Mouse (Mus musculus): ENCODE results near the gene Fibcd1.

Fibcd1 gene

GRCm38 (mm10) chr2:31811086-31811958 lies 34.5 kb downstream of the Fibcd1 start:
- DNase-seq (ENCODE audit: low read depth), result peak; percentile 46

DNA sequence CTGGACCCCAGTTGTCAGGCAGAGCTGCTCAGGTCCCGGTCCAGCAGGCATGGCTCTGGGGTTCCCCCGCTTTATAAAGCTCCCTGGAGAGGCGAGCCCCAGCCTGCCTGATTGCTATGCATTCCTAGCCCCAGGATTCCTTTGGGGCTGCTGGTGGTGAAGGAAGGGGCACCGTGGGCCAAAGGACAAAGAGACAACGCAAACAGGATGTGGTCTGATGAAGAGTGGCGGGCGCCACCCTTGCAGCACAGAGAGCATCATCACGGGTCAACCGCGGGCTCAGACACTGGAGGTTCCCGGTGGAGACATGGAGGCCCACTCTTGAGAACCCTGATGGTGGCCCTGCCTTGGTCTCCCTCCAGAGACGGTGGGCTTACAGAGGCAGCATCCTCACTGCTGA lies 35.4 kb downstream of the Fibcd1 start, which contains the start of gene Qrfp:
Gene Qrfp, minus strand, starts transcription at position 137 of the 400 bp plus-strand sequence.
- no peak for DNase-seq (ENCODE audit: low read depth)

GRCm38 (mm10) chr2:31809358-31809740 lies 36.5 kb downstream of the Fibcd1 start:
- no peak for DNase-seq (ENCODE audit: low read depth)

DNA sequence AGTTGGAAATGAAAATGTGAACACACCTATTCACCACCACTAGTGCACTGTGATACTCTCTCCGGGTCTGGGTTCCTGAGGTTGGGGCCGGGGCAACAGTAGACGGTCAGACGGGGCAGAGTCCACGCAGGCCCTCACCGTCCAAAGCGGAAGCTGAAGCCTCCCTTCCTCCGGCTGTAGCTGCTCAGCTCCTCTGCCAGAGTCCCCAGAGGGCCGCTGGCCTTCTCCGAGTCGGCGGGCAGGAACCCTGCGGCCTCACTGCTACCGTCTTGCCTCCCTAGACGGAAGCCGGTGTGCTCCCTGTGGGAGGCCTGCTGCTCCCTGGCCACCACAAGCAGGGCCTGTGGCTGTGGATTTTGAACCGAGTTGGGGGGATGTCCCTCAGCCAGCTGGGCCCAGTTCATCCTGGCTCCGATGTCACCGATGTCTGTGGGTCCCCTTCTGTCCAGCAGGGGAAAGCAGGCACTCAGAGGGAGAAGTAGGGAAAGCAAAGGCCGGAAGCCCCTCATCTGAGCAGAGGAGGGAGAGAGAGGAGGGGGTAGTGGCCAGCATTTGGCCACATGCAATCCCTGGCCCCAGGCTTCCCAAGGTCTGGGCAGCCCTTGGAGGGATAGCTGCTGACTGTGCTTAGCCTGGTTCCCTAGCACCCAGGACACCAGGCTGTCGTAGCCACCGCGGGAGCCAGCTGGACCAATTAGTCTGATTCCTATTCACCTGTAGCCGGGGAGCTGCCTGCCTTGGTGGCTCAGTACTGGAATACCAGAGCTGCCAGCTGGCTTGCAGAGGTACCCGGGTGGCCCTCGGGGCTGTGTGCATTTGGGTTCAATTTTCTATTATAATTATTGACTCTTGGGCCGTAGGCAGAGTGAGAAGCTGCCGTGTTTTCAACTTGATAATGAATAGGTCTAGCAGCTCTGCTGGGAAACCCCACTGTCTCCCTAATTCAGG lies 37.1 kb downstream of the Fibcd1 start:
- no peak for DNase-seq (ENCODE audit: low read depth)

DNA sequence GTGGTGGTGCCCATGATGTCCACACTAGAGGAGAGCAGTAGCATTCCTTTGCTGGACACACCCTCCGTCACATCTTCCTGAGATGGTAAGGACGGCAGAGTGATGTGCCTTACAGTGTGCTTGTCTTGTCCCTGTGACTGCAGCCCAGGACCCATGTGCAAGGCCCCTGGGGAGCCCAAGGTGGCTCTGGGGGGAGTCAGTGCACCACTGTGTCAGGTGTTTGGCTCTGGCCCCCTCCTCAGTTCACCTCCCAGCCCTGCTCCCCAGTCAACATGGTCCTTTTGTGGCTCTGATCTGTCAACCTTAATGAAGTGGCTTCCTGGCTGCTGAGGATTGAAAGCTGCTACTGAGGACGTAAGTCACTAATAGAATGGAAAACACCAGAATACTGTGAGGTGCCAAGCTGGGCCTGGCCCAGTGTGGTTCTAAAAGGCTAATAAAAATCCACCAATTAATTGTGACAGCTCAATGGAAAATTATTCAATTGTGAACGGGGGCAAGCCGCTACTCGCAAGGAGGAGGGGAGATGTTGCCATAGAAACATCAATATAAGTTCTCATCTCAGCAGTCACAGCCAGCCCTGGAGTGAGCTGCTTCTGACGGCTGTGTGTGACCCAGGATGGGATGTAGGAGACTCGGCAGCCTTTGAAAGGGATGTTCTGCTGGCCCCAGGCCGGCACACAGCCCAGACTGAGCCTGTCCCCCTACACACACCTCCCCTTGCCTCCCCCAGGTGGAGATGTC lies 39.0 kb downstream of the Fibcd1 start:
- no peak for DNase-seq (ENCODE audit: low read depth)

- DNase-seq (ENCODE audit: low read depth), result no peak
These were observed 42.3 kb downstream of the Fibcd1 start for GRCm38 (mm10) chr2:31803480-31803879.

GRCm38 (mm10) chr2:31802811-31803210 lies 43.0 kb downstream of the Fibcd1 start:
- no peak for DNase-seq (ENCODE audit: low read depth)

DNA sequence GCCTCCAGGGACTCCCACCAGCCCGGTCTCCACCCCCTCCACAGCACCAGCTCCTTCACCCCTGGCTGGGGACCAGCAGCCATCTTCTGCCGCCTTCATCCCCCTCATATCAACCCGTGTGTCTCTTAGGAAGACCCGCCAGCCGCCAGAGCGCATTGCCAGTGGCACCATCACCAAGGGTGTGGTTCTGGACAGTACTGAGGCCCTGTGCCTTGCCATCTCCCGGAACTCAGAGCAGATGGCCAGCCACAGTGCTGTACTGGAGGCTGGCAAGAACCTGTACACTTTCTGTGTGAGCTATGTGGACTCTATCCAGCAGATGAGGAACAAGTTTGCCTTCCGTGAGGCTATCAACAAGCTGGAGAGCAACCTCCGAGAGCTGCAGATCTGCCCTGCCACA lies 44.4 kb downstream of the Fibcd1 start:
- DNase-seq (ENCODE audit: low read depth), result no peak

DNA sequence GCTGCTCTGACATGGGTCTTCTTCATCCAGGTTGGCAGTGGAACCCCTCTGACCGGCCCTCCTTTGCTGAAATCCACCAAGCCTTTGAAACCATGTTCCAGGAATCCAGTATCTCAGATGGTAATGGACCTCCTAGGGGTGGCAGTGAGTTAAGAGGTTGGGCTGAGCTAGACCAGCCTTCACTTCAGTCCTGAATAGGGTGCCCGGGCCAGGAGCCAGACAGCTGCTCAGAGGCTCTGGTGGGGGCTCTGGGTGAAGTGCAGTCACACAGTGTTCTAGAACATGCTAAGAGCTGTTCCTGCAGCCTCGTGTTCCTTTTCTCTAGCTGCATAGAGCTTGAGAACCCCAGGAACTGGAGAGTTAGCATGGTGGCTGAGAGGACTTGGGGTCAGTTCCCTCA lies 48.9 kb downstream of the Fibcd1 start:
- no peak for DNase-seq (ENCODE audit: low read depth)

DNA sequence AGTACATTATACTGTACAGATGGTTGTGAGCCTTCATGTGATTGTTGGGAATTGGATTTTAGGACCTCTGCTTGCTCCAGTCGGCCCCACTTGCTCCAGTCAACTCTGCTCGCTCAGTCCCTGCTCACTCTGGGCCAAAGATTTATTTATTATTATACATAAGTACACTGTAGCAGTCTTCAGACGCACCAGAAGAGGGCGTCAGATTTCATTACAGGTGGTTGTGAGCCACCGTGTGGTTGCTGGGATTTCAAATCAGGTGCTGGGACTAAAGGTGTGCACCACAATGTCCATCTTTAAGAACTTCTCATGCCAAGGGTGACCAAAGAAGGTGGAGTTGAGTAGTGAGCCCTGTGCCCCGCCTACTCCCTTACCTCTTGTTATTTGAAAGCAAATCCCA lies 53.2 kb downstream of the Fibcd1 start:
- no peak for DNase-seq (ENCODE audit: low read depth)

- no peak for DNase-seq (ENCODE audit: low read depth)
These were observed 54.5 kb downstream of the Fibcd1 start for GRCm38 (mm10) chr2:31791260-31791659.

GRCm38 (mm10) chr2:31790728-31791251 lies 55.0 kb downstream of the Fibcd1 start:
- no peak for DNase-seq (ENCODE audit: low read depth)

DNA sequence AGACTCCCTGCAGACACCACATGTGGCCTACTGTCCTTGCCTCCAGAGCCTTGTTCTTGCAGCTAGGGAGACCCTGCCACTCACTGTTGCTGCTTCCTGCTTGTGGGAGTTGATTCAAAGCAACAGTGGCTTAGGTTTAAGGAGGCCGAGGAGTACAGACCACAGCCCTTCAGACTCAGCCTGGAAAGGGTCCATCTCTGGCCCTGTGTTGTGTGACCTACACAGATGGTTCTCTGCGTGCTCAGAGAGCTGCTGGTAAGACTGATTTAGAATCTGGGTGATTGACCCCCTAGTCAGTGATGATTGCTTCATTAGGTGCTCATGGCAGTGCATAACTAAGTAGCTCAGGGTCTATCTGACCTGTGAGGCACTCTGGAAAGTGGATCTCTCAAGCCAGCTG lies 56.6 kb downstream of the Fibcd1 start:
- DNase-seq (ENCODE audit: low read depth), result no peak

DNA sequence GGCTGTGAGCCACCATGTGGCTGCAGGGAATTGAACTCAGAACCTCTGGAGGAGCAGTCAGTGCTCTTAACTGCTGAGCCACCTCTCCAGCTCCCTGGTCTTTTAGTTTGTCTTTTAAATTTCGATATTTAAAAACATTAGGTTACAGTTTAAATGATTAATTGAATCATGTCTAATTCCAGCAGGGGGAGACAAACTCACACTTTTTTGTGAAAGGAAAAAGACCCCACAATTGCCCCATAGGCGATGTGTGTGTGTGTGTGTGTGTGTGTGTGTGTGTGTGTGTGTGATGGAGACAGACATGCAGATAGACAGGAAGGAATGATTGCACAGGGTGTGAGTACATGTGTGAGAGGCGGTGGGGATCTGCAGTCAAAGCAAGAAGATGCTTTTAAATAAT lies 57.6 kb downstream of the Fibcd1 start:
- DNase-seq (ENCODE audit: low read depth), result peak; percentile 58

GRCm38 (mm10) chr2:31787029-31787428 lies 58.8 kb downstream of the Fibcd1 start:
- peak; percentile 91 for DNase-seq (ENCODE audit: low read depth)

DNA sequence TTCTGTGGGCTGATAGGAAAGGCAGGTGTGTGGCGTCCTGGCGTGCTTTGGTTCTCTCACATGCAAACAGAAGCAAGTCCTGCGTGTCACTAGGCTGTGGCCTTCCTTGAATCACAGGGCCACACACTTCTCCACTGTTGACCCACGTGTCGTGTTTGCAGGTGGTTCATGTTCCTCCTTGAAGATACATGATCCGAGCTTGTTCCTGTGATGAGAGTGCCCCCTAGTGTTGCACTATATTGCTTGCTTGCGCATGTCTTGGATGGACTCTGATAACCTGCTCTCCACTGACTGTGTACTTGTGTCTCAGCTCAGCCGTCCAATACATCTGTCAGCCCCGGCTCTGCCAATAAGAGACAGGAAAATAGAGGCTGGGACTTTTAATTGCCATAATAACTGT lies 60.7 kb downstream of the Fibcd1 start:
- DNase-seq (ENCODE audit: low read depth), result peak; percentile 89

DNA sequence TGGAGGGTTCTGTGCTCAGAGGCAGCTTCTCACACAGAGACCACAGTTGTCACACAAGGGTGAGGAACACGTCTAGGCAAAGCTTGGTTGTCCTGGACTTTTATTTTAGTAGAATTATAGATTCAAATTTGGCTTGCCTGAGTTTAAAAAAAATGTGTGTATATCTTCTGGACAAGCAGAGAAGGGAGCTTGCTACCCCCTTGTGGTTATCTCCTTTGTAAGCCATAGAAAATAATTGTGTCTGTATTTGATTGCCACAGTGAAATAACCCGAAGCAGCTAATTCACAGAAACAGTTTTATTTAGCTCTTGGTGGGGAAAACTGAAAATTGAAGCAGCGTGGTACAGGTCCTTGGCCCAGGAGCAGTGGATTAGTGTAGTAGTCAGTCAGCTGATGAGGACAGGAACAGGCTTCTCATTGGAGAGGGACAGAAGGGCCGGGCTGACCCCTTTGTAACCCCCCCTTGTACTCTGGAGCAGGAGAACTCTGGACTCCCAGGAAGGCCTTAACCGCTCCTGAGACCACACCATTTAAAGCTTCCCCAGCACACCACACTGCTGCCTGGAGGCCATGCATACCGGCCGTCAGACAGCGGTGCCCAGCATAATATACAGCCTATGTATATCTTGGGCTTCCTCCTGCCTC lies 62.7 kb downstream of the Fibcd1 start:
- peak; percentile 36 for DNase-seq (ENCODE audit: low read depth)

DNA sequence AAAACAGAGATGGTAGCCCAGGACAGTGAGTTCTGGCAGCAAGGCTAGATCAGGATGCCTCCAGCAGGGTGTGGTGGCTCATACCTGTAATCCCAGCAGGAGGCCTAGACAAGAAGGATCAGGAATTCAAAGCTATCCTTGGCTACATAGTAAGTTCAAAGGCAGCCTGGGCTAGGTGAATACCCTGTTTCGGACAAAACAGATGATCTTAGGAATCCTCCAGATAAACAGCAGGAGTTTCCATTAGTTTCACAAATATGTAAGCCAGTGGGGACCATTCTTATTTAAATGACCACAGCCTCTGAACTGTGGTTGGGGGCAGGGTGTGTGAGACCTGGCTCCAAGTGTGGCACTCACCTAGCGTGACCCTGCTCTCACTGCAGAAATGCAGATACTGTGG lies 66.5 kb downstream of the Fibcd1 start:
- DNase-seq (ENCODE audit: low read depth), result no peak

- DNase-seq (ENCODE audit: low read depth), result peak; percentile 47
These were observed 69.3 kb downstream of the Fibcd1 start for GRCm38 (mm10) chr2:31776479-31776878.

DNA sequence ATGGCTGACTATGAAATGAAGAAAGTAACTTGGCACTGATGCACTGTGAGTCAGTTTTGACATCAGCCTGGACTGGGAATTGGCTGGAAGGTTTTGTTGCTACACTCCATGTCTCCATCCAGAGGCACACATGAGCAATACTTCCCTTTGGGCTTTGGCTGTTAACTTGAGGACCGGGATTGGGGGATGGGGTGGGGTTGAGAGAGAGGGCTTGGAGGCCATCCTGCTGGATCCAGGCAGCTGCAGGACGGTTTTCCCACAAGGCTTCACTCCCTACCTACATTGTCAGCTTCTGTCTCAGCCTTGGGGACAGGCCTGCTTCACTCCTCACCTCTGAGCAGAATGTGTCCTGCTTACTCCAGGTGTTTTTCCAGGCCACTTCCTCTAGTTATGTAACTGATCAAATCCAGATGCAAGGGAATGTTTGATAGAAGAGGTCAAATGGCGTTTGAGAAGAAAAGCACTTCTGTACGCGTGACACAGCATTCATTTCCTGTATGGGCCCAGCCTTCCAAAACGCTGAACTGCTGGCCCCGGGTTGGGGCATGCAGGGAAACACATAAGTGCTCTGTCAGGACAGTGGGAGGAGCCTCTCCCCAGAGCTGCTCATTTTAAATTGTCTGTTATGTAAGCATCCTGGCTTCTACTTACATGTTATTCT lies 74.9 kb downstream of the Fibcd1 start:
- peak; percentile 95 for DNase-seq (ENCODE audit: low read depth)

- peak; percentile 57 for DNase-seq (ENCODE audit: low read depth)
These were observed 76.1 kb downstream of the Fibcd1 start for GRCm38 (mm10) chr2:31769631-31770111.
